ENCODE assay signal across 14 mouse cellular contexts in genomic region chr11:106625577-106625976, GRCm38 (mm10).
"Had no signal": no experiment of that assay in that cellular context is flagged by ENCODE, and none has a peak within 500 bp of the region (broad histone marks: within the 10 kb centered on the region; RNA-seq: fewer than 3 reads in every experiment).

No protein-coding gene starts in this region.

- H3K4me3 ChIP-seq: kidney, embryonic 15.5 days; layer of hippocampus, adult 2 months; limb, embryonic 12.5 days; liver, embryonic 15.5 days; lung, embryonic 15.5 days; midbrain, embryonic 13.5 days; myocyte; neural tube, embryonic 15.5 days had no signal

- DNase-seq: kidney, adult 18-20 months; kidney, postnatal 36 days; right cerebral cortex, adult 18-20 months; right cerebral cortex, postnatal 25 days; thymus, postnatal 4 days had no signal

- H3K9ac ChIP-seq: kidney, embryonic 15.5 days; limb, embryonic 12.5 days; liver, embryonic 15.5 days; lung, embryonic 15.5 days; midbrain, embryonic 13.5 days; neural tube, embryonic 15.5 days had no signal

- H3K4me1 ChIP-seq: kidney, embryonic 15.5 days; liver, embryonic 15.5 days; midbrain, embryonic 13.5 days; neural tube, embryonic 15.5 days had no signal

- H3K4me2 ChIP-seq: kidney, embryonic 15.5 days; limb, embryonic 12.5 days; liver, embryonic 15.5 days; lung, embryonic 15.5 days; midbrain, embryonic 13.5 days; neural tube, embryonic 15.5 days had no signal

- H3K27ac ChIP-seq: kidney, embryonic 15.5 days; layer of hippocampus, adult 2 months; limb, embryonic 12.5 days; liver, embryonic 15.5 days; lung, embryonic 15.5 days; midbrain, embryonic 13.5 days; neural tube, embryonic 15.5 days had no signal

- H3K36me3 ChIP-seq: kidney, embryonic 15.5 days; limb, embryonic 12.5 days; liver, embryonic 15.5 days; lung, embryonic 15.5 days; midbrain, embryonic 13.5 days; neural tube, embryonic 15.5 days had no signal

- H3K9me3 ChIP-seq: kidney, embryonic 15.5 days; limb, embryonic 12.5 days; liver, embryonic 15.5 days; lung, embryonic 15.5 days; midbrain, embryonic 13.5 days; neural tube, embryonic 15.5 days had no signal

- ATAC-seq: inflammation-experienced regulatory T-cells, adult 6 months; midbrain, embryonic 13.5 days had no signal

- H3K27me3 ChIP-seq: kidney, embryonic 15.5 days; limb, embryonic 12.5 days; liver, embryonic 15.5 days; lung, embryonic 15.5 days; midbrain, embryonic 13.5 days; neural tube, embryonic 15.5 days had no signal
